Mouse (Mus musculus): ENCODE data around the gene Strbp. TPM values are rescaled to one million over a fixed set of nuclear protein-coding genes. Genes with fewer than 3 reads are reported as not detected.

Gene Strbp
- polyA plus RNA-seq, 1 experiment from 2014 or later = 16.2 TPM

DNA sequence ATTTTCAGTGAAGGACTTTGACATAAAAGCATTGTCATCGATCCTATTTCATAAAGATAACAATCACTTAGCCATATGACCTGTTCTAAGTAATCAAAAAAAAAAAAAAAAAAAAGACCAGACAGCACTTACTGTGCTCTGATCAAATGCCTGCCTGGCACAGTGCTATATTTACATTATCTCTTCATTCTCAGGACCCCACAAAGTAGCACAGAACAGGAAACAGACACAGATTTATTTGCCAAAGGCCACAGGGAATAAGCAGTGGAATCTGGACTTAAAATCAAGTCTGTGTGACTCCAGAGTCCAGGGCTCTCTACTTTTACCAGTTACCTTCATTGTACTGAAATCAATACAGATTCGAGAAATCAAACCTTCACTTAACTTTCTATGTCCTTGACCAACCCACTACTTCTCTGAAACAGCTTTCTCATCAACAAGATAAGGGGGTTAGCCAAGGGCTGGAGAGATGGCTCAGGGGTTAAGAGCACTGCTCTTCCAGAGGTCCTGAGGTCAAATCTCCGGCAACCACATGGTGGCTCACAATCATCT is 14.5 kb downstream of the Strbp start:
- WGBS (ENCODE audit: insufficient replicate concordance) = 65% methylated on average over 3 of the region's 3 CpGs
- no peak overlapping the region for H3K4me2 ChIP-seq
- no peaks in the 10 kb centered on the region for H3K36me3 ChIP-seq
- no peak for DNase-seq
- no peak overlapping the region for H3K9ac ChIP-seq
- H3K4me3 ChIP-seq (replicated peaks) = no peak overlapping the region
- H3K9me3 ChIP-seq (replicated peaks) = no peaks in the 10 kb centered on the region
- ATAC-seq (ENCODE audit: low read depth) = no peak
- no peak overlapping the region for H3K27ac ChIP-seq
- no peaks in the 10 kb centered on the region for H3K27me3 ChIP-seq
- no peaks in the 10 kb centered on the region for H3K4me1 ChIP-seq (replicated peaks)

DNA sequence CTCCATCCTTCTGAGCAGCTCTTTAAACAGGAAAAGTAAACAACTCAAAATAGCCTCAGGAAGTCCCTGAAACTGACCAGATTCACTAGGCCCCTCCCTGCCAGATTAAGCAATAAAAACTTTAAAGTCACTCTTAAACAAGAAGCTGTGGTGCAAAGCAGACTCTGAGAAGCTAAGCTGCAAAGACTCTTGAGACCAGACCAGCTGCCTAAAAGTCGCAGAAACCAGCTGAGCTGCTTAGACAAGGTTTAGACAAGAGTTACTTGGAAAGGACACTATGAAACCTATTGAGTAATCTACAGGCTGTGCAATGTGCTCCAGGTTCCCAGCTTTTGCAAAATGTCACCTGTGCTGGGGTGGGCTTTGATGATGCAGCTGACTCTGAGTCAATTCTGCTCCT is 16.6 kb downstream of the Strbp start:
- Histone ChIP-seq H3K27me3 (no peaks in the 10 kb centered on the region), H3K4me2 (no peak overlapping the region), H3K9me3 (replicated peaks) (no peaks in the 10 kb centered on the region), H3K27ac (no peak overlapping the region), H3K36me3 (no peaks in the 10 kb centered on the region), H3K9ac (no peak overlapping the region), H3K4me1 (replicated peaks) (0 out of 2 replicates have a peak, but pooled peaks cover 2% of the 10 kb centered on the region), H3K4me3 (replicated peaks) (no peak overlapping the region)
- DNase-seq (no peak), ATAC-seq (ENCODE audit: low read depth) (no peak)
- 81% methylated on average over 1 of the region's 1 CpGs for WGBS (ENCODE audit: insufficient replicate concordance)

DNA sequence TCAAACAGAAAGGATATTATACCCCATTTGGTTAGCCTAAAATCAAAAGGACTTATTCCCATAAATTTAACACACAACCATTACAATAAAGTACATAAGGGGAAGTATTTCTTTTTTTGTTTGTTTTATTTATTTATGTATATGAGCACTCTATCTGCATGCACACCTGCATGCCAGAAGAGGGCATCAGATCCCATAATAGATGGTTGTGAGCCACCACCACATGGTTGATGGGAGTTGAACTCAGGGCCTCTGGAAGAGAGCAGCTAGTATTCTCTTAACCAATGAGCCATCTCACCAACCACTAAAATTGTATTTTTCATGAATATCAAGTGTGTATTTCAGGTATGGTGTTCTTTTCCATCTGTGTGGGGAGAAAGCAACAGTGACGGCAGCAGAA is 18.8 kb downstream of the Strbp start:
- H3K36me3 ChIP-seq = no peaks in the 10 kb centered on the region
- no peak overlapping the region for H3K27ac ChIP-seq
- no peak for ATAC-seq (ENCODE audit: low read depth)
- H3K4me2 ChIP-seq = no peak overlapping the region
- H3K9ac ChIP-seq = no peak overlapping the region
- H3K9me3 ChIP-seq (replicated peaks) = no peaks in the 10 kb centered on the region
- 100% methylated on average over 1 of the region's 1 CpGs for WGBS (ENCODE audit: insufficient replicate concordance)
- H3K4me1 ChIP-seq (replicated peaks) = 0 out of 2 replicates have a peak, but pooled peaks cover 3% of the 10 kb centered on the region
- no peak for DNase-seq
- H3K4me3 ChIP-seq (replicated peaks) = no peak overlapping the region
- H3K27me3 ChIP-seq = no peaks in the 10 kb centered on the region

DNA sequence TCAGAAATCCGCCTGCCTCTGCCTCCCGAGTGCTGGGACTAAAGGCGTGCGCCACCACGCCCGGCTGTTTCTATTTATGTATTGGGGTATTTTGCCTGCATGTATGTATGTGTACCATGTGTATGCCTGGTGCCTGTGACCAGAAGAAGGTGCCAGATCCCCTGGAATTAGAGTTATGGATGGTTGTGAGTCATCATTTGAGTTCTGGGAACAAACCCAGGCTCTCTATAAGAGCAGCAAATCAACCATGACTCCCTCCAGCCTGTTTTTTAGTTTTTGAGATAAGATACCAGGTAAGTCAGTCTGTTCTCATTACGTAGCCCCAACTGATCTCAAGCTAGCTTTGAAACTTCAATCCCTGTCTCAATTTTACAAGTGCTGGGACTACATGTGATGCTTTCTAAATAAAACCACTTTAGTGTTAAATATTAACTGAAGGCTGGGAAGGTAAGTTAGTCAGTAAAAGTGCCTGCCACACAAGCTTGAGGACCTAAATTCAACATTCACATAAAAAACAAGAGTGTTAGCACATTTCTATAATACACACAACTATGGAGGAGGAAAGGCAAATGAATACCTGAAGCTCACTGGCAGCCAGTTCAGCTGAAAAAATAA is 21.4 kb downstream of the Strbp start:
- 0 out of 2 replicates have a peak, but pooled peaks cover 3% of the 10 kb centered on the region for H3K4me1 ChIP-seq (replicated peaks)

DNA sequence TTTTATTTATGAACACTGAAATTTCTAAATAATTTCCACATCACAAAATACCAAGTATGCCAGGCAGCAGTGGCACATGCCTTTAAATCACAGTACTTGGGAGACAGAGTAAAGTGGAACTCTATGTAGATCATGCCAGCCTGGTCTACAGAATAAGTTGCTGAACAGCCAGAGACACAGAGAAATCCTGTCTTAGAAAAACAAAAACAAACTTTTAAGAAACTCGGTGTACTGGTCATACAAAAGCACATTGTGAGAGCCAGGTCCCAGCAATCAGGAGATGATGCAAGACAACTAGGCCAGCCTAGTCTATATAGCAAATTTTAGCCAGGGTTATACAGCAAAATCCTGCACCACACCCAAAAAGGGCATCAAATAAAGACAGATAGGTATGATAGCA is 52.6 kb downstream of the Strbp start:
- Histone ChIP-seq H3K9ac (no peak overlapping the region), H3K9me3 (replicated peaks) (no peaks in the 10 kb centered on the region), H3K4me1 (replicated peaks) (no peaks in the 10 kb centered on the region), H3K4me2 (no peak overlapping the region), H3K27ac (no peak overlapping the region), H3K36me3 (no peaks in the 10 kb centered on the region), H3K4me3 (replicated peaks) (no peak overlapping the region), H3K27me3 (no peaks in the 10 kb centered on the region)
- ATAC-seq (ENCODE audit: low read depth) (no peak), DNase-seq (no peak)
- 76% methylated on average over 1 of the region's 1 CpGs for WGBS (ENCODE audit: insufficient replicate concordance)

More for the DNA sequence above, 21.4 kb downstream of the Strbp start:
- DNase-seq = no peak
- H3K9ac ChIP-seq = no peak overlapping the region
- H3K36me3 ChIP-seq = no peaks in the 10 kb centered on the region
- H3K27ac ChIP-seq = no peak overlapping the region
- no peaks in the 10 kb centered on the region for H3K9me3 ChIP-seq (replicated peaks)
- no peak for ATAC-seq (ENCODE audit: low read depth)
- H3K4me3 ChIP-seq (replicated peaks) = no peak overlapping the region
- no peak overlapping the region for H3K4me2 ChIP-seq
- WGBS (ENCODE audit: insufficient replicate concordance) = 75% methylated on average over 7 of the region's 7 CpGs
- H3K27me3 ChIP-seq = no peaks in the 10 kb centered on the region

DNA sequence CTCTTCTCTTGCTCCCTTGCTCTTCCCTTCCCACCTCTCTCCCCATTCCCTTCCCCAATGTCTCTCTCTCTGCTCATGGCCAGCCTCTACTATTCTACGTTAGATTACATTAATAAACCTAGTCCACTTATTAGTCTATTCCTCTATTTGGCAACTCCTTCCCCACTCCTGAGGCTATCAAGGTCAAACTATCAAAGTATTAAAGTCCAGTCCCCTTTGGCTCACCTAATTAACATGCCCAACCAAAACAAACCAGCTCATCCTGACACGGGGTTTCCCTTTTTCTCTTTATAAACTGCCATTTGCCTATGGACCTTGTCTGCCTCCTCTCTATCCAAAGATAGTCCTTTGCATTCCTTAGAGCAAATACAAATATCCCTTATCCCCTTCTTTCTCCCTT is 54.1 kb downstream of the Strbp start:
- Histone ChIP-seq H3K4me1 (replicated peaks) (no peaks in the 10 kb centered on the region), H3K9me3 (replicated peaks) (no peaks in the 10 kb centered on the region), H3K27ac (no peak overlapping the region), H3K36me3 (no peaks in the 10 kb centered on the region), H3K27me3 (no peaks in the 10 kb centered on the region), H3K9ac (no peak overlapping the region), H3K4me3 (replicated peaks) (no peak overlapping the region), H3K4me2 (no peak overlapping the region)
- WGBS (ENCODE audit: insufficient replicate concordance) = 75% methylated on average over 2 of the region's 2 CpGs
- no peak for ATAC-seq (ENCODE audit: low read depth)
- no peak for DNase-seq

DNA sequence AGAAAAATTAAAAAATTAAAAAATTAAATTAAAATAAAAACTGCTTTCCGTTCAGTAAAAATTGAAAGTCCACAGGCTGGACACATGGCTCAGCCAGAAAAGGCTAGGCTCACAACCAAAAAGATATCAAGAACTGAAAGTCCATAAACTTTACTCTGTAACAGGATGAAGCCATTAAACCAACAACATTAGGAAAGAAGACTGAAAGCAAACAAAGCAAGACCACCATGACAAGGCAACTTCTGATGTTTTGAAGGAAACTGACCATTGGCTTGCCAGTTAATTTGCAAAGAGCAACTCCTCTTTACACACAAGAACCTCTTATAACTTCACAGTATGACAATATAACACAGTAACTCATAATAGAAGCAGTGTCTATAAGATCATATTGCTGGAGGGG is 54.7 kb downstream of the Strbp start:
- no peak overlapping the region for H3K27ac ChIP-seq
- WGBS (ENCODE audit: insufficient replicate concordance) = 86% methylated on average over 1 of the region's 1 CpGs
- H3K9me3 ChIP-seq (replicated peaks) = no peaks in the 10 kb centered on the region
- no peak for DNase-seq
- no peaks in the 10 kb centered on the region for H3K27me3 ChIP-seq
- H3K36me3 ChIP-seq = no peaks in the 10 kb centered on the region
- ATAC-seq (ENCODE audit: low read depth) = no peak
- no peaks in the 10 kb centered on the region for H3K4me1 ChIP-seq (replicated peaks)
- no peak overlapping the region for H3K9ac ChIP-seq
- H3K4me2 ChIP-seq = no peak overlapping the region
- no peak overlapping the region for H3K4me3 ChIP-seq (replicated peaks)

DNA sequence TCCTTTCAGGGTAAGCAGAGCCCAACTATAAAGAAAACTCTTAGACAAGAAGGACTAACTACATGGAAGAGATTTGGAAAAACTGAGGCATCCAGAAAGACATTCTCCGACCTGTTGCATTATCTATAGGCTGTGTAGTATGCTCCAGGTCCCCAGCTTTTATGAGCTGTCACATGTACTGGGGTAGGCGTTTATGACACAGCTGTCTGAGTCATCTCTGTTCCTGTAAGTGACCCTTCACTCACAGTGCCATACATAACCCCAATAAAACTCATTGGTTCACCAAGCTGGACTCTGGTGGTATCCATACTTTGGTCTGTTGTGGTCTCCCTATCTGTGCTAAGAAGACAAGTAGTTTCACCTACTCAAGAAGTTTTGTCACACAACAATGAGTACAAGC is 80.3 kb downstream of the Strbp start:
- ATAC-seq (ENCODE audit: low read depth) (no peak), DNase-seq (no peak)
- Histone ChIP-seq H3K27me3 (no peaks in the 10 kb centered on the region), H3K4me1 (replicated peaks) (no peaks in the 10 kb centered on the region), H3K4me3 (replicated peaks) (no peak overlapping the region), H3K36me3 (no peaks in the 10 kb centered on the region), H3K27ac (no peak overlapping the region), H3K4me2 (no peak overlapping the region), H3K9ac (no peak overlapping the region), H3K9me3 (replicated peaks) (no peaks in the 10 kb centered on the region)
- WGBS (ENCODE audit: insufficient replicate concordance) = 64% methylated on average over 2 of the region's 2 CpGs

DNA sequence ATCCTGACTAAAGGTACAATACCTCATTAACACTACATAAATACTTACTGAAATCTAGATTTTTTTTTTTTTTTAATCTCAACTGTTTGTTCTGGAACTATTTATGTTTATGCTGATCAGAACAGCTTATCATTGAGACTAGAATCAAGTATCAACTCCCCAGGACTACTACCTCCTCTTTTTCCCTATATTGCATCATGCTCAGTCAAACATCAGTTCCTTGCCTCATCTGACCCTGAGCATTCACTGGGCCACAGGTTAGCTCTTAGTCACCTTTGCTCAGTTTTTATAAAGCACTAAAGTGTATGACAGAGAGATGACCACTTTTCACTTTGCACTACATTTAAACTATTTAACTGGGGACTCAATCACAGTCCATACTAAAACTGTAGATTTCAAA is 115.7 kb downstream of the Strbp start:
- Histone ChIP-seq H3K4me3 (replicated peaks) (no peak overlapping the region), H3K9me3 (replicated peaks) (no peaks in the 10 kb centered on the region), H3K4me1 (replicated peaks) (no peaks in the 10 kb centered on the region), H3K9ac (no peak overlapping the region), H3K27ac (no peak overlapping the region), H3K36me3 (no peaks in the 10 kb centered on the region), H3K4me2 (no peak overlapping the region), H3K27me3 (no peaks in the 10 kb centered on the region)
- ATAC-seq (ENCODE audit: low read depth) = no peak
- no peak for DNase-seq

DNA sequence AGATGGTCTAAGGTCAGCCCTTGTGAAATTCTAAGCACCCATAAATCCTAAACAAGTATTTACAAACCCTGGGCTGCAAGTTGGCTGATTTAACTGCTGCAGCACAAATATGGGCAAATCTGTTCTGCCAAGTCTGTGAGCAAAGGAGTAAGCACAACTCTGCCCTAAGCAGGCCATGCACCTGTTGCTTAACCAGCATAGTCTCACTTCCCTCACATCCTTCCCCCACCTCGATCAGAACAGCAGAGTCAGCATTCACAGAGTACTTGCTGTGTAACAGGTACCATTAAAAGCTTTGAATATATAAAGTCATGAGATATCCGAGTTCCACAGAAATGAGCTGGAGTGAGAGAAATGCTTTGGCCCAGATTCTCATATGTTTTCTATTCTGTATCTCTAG is 125.5 kb downstream of the Strbp start:
- ATAC-seq (ENCODE audit: low read depth) = no peak
- 58% methylated on average over 2 of the region's 2 CpGs for WGBS (ENCODE audit: insufficient replicate concordance)

DNA sequence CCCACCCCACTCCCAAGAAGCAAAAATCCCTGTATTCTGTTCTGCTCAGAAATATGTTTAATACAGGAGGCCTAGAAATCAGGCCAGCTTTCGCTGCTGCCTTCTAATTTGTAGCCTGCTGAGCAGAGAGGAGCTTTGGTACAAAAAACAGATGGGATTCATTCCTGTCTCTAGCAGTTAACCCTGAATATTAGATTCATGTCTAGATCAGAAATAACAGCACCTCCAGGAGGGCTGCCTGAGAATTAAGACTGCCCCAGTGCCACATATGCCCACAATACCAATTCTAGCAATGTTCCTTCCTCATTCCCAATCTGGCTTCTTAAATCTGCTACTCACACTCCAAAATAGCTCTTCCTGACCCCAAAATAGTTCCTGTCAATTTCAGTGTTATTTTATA is 127.0 kb downstream of the Strbp start:
- 76% methylated on average over 1 of the region's 1 CpGs for WGBS (ENCODE audit: insufficient replicate concordance)
- Histone ChIP-seq H3K4me2 (no peak overlapping the region), H3K4me1 (replicated peaks) (no peaks in the 10 kb centered on the region), H3K9ac (no peak overlapping the region), H3K27me3 (no peaks in the 10 kb centered on the region), H3K4me3 (replicated peaks) (no peak overlapping the region), H3K27ac (no peak overlapping the region), H3K36me3 (no peaks in the 10 kb centered on the region), H3K9me3 (replicated peaks) (no peaks in the 10 kb centered on the region)
- DNase-seq (no peak), ATAC-seq (ENCODE audit: low read depth) (no peak)

More for the DNA sequence above, 125.5 kb downstream of the Strbp start:
- no peak overlapping the region for H3K27ac ChIP-seq
- H3K27me3 ChIP-seq = no peaks in the 10 kb centered on the region
- H3K9me3 ChIP-seq (replicated peaks) = no peaks in the 10 kb centered on the region
- H3K4me2 ChIP-seq = no peak overlapping the region
- H3K9ac ChIP-seq = no peak overlapping the region
- H3K4me1 ChIP-seq (replicated peaks) = no peaks in the 10 kb centered on the region
- H3K36me3 ChIP-seq = no peaks in the 10 kb centered on the region
- DNase-seq = no peak
- H3K4me3 ChIP-seq (replicated peaks) = no peak overlapping the region

DNA sequence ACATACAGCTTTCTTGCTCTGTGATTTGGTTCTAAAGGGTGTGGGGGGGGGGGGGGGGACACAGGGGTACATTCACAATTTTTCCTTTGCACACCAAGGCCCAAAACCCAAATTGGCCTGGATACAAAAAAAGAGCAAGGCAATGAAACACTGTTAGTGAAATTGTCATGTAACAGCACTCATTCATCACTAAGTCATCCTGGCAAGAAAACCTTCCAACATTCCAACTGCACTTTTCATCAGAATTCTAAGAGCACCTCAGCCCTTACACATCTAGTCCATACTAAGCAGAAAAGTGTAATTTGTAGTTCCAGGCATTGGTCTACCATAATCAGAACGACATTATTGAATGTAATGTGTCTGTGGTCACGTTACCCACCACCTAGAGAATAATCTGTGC is 131.5 kb downstream of the Strbp start:
- Histone ChIP-seq H3K4me1 (replicated peaks) (0 out of 2 replicates have a peak, but pooled peaks cover 3% of the 10 kb centered on the region), H3K4me2 (no peak overlapping the region), H3K27ac (no peak overlapping the region), H3K4me3 (replicated peaks) (no peak overlapping the region), H3K27me3 (no peaks in the 10 kb centered on the region), H3K36me3 (peaks cover 4% of the 10 kb centered on the region), H3K9me3 (replicated peaks) (no peaks in the 10 kb centered on the region), H3K9ac (no peak overlapping the region)
- no peak for DNase-seq
- WGBS (ENCODE audit: insufficient replicate concordance) = 57% methylated on average over 2 of the region's 2 CpGs
- ATAC-seq (ENCODE audit: low read depth) = no peak

Data from liver, embryonic 13.5 days (tissue).